Mouse (Mus musculus) R1 (cell line): ENCODE results near the gene A230050P20Rik.

Experiments used
- DNase-seq: peaks from one replicate; pipeline ENCODE4 v3.0.0-alpha.2; 2018; ENCODE audit warnings: low read depth, low spot score

A230050P20Rik gene

DNA sequence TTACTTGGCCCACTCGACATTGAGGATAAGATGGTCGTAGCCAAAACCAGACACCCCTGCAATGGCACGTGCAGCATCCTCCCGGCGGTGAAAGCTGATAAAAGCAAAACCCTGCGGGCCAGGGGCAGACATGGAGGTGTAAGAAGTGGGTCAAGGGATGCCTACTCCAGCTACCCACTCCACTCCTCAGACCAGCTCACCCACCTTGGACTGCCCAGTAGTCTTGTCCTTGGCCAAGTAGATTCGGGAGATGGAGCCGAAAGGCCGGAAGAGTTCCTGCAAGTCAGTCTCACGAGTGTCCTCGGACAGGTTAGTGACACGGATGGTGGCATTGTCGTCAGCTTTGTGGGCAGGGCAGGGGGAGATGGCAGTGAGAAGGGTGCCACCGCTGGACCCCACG is 26.2 kb downstream of the A230050P20Rik start:
- DNase-seq, result no peak

DNA sequence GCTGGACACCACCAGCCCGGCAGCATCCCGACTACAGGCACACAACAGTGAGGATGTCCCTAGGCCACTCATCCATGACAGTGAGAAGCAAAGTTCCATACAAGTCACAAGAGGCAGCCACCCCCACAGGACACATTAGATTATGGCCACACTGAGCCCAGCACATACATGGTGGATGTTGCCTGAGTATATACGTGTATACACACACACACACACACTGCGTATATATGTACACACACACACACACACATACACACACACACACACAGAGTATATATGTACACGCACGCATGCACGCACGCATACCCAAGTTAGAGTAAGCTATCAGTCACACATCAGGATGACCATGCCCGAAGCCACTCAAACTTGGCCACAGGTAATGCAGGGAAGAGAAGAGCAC is 26.9 kb downstream of the A230050P20Rik start:
- no peak for DNase-seq

DNA sequence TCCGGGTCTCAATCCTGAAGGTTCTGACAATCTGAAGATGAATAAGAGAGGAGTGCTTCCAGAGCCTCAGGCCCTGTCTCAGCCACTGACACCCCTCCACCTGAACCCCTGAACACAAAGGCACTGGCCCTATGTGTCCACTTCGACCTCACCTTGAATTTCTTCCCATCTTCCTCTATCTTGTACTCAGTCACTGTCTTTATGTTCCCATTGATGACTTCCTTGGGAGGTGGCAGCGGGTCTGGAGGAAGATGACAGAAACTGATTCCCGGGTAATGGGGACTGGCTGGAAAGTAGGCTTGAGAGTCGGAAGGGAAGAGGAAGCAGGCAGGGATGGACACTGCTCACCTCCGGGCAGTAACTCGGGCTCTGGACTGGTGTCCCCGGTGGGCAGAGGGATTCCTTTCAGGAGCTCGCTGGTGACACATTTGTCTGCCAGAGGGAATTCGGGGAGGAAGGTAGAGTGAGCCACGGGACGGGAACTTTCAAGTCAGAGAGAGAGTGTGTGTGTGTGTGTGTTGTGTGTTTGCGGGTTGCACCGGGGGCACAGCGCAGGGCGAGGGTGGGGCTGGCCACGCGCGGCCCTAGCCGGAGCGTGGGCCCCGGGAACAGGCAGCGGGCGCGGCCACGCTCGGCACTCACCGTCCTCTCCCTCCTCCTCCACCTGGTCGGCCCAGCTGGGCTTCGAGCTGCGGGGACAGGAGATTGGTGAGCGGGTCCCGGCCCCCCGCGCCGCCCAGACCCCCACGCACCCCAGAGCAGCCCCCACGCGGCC is 29.5 kb downstream of the A230050P20Rik start:
- no peak for DNase-seq

DNA sequence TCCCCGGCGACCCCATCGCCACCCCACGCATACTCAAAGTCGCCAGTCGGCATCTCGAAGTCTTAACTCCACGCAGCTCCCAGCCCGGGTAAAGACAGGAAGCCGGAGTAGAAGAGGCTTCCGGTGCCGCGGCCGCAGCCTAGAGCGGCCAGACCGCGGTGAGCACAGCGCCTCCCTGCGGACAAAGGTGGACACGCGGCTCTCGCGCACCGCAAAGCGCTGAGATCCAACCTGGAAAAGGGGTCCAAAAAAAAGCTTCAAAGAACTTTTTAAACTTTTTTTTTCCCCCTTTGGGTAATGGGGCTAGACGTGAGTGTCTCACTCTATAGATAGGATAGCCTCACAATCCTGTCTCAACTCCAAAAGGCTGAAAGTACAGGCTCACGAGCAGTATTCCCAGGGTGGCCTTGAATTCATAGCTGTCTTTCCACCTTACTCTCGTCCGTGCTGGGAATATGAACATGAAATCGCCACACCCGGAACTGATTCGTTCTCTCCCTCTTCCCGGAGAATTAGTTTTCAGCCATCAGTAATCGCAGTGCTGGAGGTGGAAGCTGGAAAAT is 30.1 kb downstream of the A230050P20Rik start, which contains the start of gene Eif3g:
Gene Eif3g, minus strand, starts transcription at position 113 of the 563 bp plus-strand sequence.
- DNase-seq, result peak; percentile 92

DNA sequence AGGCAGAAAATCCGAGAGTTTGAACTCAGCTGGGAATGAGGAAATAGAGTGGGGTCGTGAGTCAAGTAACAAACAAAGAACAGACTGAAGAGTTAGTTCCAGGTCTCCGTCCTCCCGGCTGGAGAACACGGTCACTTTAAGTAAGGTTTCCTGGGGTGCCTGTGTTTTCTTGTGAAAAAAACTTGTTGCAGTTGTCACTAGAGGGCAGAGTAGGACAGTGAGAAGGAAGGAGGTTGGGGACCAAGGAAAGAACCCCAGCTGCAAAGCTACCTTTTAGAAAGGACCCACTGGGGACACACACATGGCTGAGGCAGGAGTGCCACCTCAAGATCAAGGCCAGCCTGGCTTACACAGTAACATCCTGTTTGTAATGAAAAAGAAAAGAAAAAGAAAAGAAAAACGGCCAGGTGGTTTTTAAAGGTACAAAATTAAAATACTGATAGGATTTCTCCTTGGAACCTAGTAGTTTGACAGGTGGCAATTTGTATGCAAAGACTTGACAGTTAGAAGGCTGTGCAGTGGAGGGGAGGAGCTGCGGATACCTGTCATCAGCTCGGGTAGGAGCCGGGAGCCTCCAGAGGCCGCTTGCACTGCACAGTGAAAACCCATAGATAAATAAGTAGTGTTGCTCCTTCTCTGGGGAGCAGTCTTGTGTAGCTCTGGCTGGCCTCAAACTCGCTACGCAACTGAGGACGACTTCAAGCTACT is 33.2 kb downstream of the A230050P20Rik start:
- DNase-seq, result peak; percentile 76

DNA sequence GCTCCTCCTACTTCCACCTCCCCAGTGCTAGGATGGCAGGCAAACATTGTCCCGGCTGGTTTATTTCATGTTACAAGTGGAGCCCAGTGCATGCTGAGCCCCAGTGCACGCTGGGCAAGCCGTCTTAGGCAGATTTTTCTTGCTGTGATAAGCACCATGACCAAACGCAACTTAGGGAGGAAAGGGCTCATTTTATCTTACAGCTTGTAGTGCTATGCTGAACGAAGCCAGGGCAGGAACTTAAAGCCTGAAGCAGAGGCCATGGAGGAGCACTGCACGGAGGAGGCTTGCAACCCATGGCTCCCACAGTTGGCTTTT is 33.7 kb downstream of the A230050P20Rik start:
- no peak for DNase-seq

DNA sequence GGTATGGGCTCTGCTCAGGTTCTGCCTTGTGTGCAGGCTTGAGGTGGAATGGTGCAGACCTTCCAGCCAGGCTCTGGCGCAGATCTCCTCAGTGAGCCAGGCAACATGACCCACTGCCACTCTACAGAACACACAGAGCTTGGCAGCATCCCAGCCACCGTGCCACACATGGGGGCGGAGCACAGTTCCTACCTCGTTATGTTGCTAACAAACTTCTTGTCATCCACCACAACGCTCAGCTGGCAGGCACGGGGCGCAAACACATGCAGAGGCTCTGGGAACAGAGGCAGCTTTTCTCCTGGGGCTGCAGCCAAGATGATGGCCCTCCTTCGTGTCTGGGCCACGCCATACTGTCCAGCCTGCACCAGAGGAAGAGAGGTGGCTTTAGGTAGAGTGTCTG is 41.5 kb downstream of the A230050P20Rik start:
- no peak for DNase-seq

DNA sequence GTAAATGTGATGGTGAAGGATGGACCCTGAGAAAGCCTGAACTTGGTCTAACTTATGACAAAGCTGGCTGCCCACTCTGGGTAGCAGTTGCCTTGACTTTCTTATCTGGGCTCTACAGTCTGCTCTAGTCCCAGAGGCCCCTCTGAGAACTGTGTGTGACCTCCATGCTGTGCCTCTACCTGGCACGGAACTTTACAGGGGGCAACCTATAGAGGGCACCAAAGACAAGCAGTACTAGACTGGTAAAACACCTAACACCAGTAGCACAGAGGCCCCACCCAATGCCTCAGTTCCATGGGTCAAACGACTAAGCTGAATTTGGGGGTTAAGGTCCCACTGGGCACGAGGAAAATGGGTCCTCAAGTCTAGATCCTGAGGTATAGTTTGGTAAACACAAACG is 47.7 kb downstream of the A230050P20Rik start:
- DNase-seq, result peak; percentile 57

DNA sequence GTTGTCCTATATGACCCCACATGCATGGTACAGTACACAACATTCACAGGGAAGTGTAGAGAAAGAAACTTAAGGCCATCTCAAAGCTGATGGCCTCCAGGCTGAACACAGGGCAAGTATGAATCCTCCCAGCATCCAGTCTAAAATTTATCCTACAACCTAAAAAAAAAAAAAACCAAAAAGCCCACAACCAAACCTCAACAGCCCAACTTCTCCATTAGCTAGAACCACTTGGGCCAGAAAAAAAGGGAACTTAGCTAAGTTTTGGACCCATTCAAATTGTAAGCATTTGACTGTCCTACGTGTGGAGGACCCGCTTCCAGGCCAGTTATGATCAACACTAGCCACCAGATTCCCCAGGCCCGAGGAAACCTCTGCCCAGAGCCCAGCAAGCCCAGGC is 54.8 kb downstream of the A230050P20Rik start:
- DNase-seq, result no peak
